Mouse (Mus musculus) thymus, adult 2 months (tissue): ENCODE data around the gene Ggta1. TPM values are rescaled to one million over a fixed set of nuclear protein-coding genes. Genes with fewer than 3 reads are reported as not detected.
A peak's percentile ranks its signal among the peaks of the same experiment; 100 is the strongest.

Source experiments
- DNase-seq: peaks from one replicate; pipeline ENCODE4 v3.0.0; 2021
- H3K27ac ChIP-seq: fragments of 200-500 bp; 2 replicates; pipeline ENCODE4 v1.5.1; 2012; ENCODE audit warnings: low read length, control low read depth; ENCODE audit not compliant: control insufficient read depth, insufficient read depth
- H3K27me3 ChIP-seq: fragments of 200-500 bp; 2 replicates; pipeline ENCODE4 v1.6.1; 2012; ENCODE audit warnings: mild to moderate bottlenecking, low read length, moderate library complexity, mixed read lengths; ENCODE audit not compliant: control insufficient read depth, insufficient read depth
- H3K36me3 ChIP-seq: fragments of 200-500 bp; 2 replicates; pipeline ENCODE4 v1.6.1; 2012; ENCODE audit warnings: mild to moderate bottlenecking, low read length, moderate library complexity; ENCODE audit not compliant: control insufficient read depth, insufficient read depth
- H3K4me1 ChIP-seq: fragments of 200-500 bp; replicated peaks from 2 replicates; pipeline ENCODE4 v1.6.1; 2012; ENCODE audit warnings: low read length; ENCODE audit not compliant: control insufficient read depth, insufficient read depth
- H3K4me3 ChIP-seq: fragments of 200-500 bp; 2 replicates; pipeline ENCODE4 v1.5.1; 2012; ENCODE audit warnings: mild to moderate bottlenecking, low read length, control low read depth, moderate library complexity; ENCODE audit not compliant: control insufficient read depth, insufficient read depth
- CTCF ChIP-seq: fragments of 200-500 bp; IDR thresholded peaks from 2 replicates; pipeline ENCODE4 v1.5.1; 2012; ENCODE audit warnings: mild to moderate bottlenecking, control low read depth, low read length, moderate library complexity, borderline replicate concordance; ENCODE audit not compliant: control insufficient read depth, poor library complexity, insufficient read depth; ENCODE audit errors: extremely low read depth
- POLR2A ChIP-seq: fragments of 200-500 bp; IDR thresholded peaks from 2 replicates; pipeline ENCODE4 v1.6.1; 2012; ENCODE audit warnings: mild to moderate bottlenecking, low read length, control low read depth, moderate library complexity; ENCODE audit not compliant: control insufficient read depth, poor library complexity, insufficient read depth; ENCODE audit errors: extremely low read depth
- WGBS: fragments of 180-500 bp; shearing (Covaris S2); methylation state at CpG from one replicate; pipeline ENCODE4 v1.1.7; 2018; 5-methylcytosine and 5-hydroxymethylcytosine counted together
- polyA plus RNA-seq: library from polyadenylated mRNA; depleted of rRNA; stranded (reverse); fragments of >200 nt; gene quantifications from 2 replicates; pipeline ENCODE4 v1.2.3, GENCODE M21; 2012; rRNA removed

Ggta1 gene
- polyA plus RNA-seq: 22.4 and 33.0 TPM in 2 replicates

GRCm38 (mm10) chr2:35462791-35463281 is at the start of gene Ggta1:
Gene Ggta1, minus strand, starts transcription at chr2:35463231.
- 9% methylated on average over 7 of the region's 7 CpGs for WGBS
- Histone ChIP-seq H3K4me3 (peak within 1 kb of the TSS; percentile 68), H3K4me1 (peaks cover 28% of the 10 kb centered on the region), H3K27ac (peak within 1 kb of the TSS; percentile 49), H3K27me3 (no peaks in the 10 kb centered on the region), H3K36me3 (no peaks in the 10 kb centered on the region)
- TF ChIP-seq CTCF: no peak
- no peak for TF ChIP-seq POLR2A
- peak; percentile 19 for DNase-seq

- DNase-seq: no peak
- peaks cover 25% of the 10 kb centered on the region for H3K4me1 ChIP-seq
- 91% methylated on average over 4 of the region's 4 CpGs for WGBS
These were observed 49.2 kb upstream of the Ggta1 start for GRCm38 (mm10) chr2:35512226-35512625.

GRCm38 (mm10) chr2:35510920-35511319 is 47.9 kb upstream of the Ggta1 start:
- TF ChIP-seq POLR2A (no peak), CTCF (no peak)
- WGBS: 70% methylated on average over 1 of the region's 1 CpGs
- Histone ChIP-seq H3K4me1 (peaks cover 36% of the 10 kb centered on the region), H3K4me3 (no peak overlapping the region), H3K36me3 (no peaks in the 10 kb centered on the region), H3K27me3 (no peaks in the 10 kb centered on the region), H3K27ac (no peak overlapping the region)
- DNase-seq: no peak

More at GRCm38 (mm10) chr2:35512226-35512625, 49.2 kb upstream of the Ggta1 start:
- Histone ChIP-seq H3K27me3 (no peaks in the 10 kb centered on the region), H3K27ac (no peak overlapping the region), H3K36me3 (no peaks in the 10 kb centered on the region), H3K4me3 (no peak overlapping the region)
- no peak for TF ChIP-seq CTCF
- TF ChIP-seq POLR2A: no peak

GRCm38 (mm10) chr2:35509888-35510287 is 46.9 kb upstream of the Ggta1 start:
- Histone ChIP-seq H3K27me3 (no peaks in the 10 kb centered on the region), H3K27ac (no peak overlapping the region), H3K36me3 (no peaks in the 10 kb centered on the region), H3K4me1 (peaks cover 45% of the 10 kb centered on the region), H3K4me3 (no peak overlapping the region)
- TF ChIP-seq CTCF (no peak), POLR2A (no peak)
- DNase-seq: no peak
- 95% methylated on average over 4 of the region's 4 CpGs for WGBS

DNA sequence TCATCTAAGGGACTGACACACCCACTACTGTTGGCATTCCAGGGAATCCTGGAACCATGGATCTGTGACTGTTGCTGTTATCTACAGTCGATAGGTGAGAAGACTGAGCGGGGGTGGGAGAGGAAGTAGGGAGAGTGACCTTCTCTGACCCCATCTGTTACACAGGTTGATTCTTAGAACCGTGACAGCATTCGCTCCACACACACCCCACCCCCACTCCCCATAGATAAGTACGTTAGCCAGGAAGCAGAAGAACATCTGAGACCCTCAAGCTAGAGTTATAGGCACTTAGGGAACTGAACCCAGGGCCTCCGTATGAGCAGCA is 46.3 kb upstream of the Ggta1 start:
- peaks cover 49% of the 10 kb centered on the region for H3K4me1 ChIP-seq
- WGBS: 32% methylated on average over 6 of the region's 6 CpGs
- H3K36me3 ChIP-seq: no peaks in the 10 kb centered on the region
- DNase-seq: no peak
- TF ChIP-seq CTCF: no peak
- no peak for TF ChIP-seq POLR2A
- no peaks in the 10 kb centered on the region for H3K27me3 ChIP-seq
- no peak overlapping the region for H3K27ac ChIP-seq
- no peak overlapping the region for H3K4me3 ChIP-seq

- Histone ChIP-seq H3K27ac (peak overlapping the region; percentile 5; the same call in 1 of the 2 replicates), H3K27me3 (no peaks in the 10 kb centered on the region), H3K4me3 (no peak overlapping the region), H3K36me3 (no peaks in the 10 kb centered on the region), H3K4me1 (peaks cover 55% of the 10 kb centered on the region)
- no peak for TF ChIP-seq CTCF
- TF ChIP-seq POLR2A: no peak
- no peak for DNase-seq
- WGBS: 61% methylated on average over 10 of the region's 10 CpGs
These were observed 45.7 kb upstream of the Ggta1 start for GRCm38 (mm10) chr2:35508597-35509342.
